Mouse (Mus musculus) bone marrow macrophage, adult 2 months (primary cell): ENCODE results near the gene Rapgef1. TPM values are rescaled to one million over a fixed set of nuclear protein-coding genes. Genes with fewer than 3 reads are reported as not detected.

Experiments used
- H3K27ac ChIP-seq: 2 replicates; pipeline ENCODE4 v1.5.1; 2012; ENCODE audit warnings: low read depth, low read length; ENCODE audit not compliant: insufficient read depth
- H3K4me1 ChIP-seq: 2 replicates; pipeline ENCODE4 v1.6.1; 2012; ENCODE audit warnings: low read length; ENCODE audit not compliant: control insufficient read depth, insufficient read depth
- H3K4me3 ChIP-seq: 2 replicates; pipeline ENCODE4 v1.5.1; 2012; ENCODE audit warnings: mild to moderate bottlenecking, low read length, moderate library complexity; ENCODE audit not compliant: insufficient read depth
- CTCF ChIP-seq: IDR thresholded peaks from 2 replicates; pipeline ENCODE4 v1.5.1; 2012; ENCODE audit warnings: low read depth, mild to moderate bottlenecking, low read length, moderate library complexity
- POLR2A ChIP-seq: IDR thresholded peaks from 2 replicates; pipeline ENCODE4 v1.6.1; 2012; ENCODE audit warnings: mild to moderate bottlenecking, low read depth, low read length, borderline replicate concordance
- polyA plus RNA-seq: library from polyadenylated mRNA; stranded (reverse); fragments of >200 nt; gene quantifications from 2 replicates; pipeline ENCODE4 v1.2.4, GENCODE M21; 2012; ENCODE audit not compliant: missing spikeins, insufficient read depth, insufficient read length

Gene Rapgef1
- polyA plus RNA-seq, 1 experiment, result 23.6 TPM

DNA sequence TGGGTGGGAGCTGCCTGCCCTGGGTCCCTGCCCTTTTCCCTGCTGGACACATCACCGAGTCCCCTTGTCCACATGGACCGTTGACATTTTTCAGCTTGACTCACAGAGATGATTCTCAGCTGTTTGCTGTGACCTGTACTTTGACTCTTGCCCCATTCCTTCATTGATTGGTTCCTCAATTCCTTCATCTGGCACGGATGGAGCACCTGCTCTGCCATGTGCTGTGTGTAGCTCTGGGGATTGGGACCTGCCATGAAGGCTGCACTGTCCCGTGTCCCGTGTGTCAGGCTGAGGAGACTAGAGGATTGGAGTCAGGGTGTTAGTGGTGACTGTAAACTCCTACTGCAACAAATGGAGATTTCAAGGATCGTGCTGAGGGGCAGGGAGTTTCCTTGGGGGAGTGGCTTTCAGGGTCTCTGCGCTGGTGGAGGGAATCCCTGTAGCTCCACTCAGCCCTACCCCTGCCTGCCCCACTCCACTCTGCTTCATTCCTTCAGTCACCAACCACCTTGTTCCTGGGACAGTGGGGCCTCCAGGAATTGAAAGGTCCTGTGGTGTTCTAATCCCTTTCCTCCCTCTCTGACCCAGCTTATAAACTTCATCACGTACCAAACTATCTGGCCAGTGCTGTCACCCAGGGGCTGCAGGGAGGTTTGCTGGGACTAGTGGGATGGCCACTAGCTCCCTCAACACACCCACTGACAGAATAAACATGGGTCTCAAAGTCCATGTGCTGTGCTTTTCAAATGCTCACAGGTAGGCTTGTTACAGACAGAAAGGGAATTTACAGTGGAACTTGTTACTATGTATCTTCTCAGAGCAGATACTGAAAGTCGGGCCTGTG, 3.9 kb downstream of the Rapgef1 start:
- peaks cover 66% of the 10 kb centered on the region for H3K4me1 ChIP-seq
- no peak for TF ChIP-seq POLR2A
- no peak for TF ChIP-seq CTCF
- peak overlapping the region; percentile 94 for H3K27ac ChIP-seq
- H3K4me3 ChIP-seq, result peak overlapping the region; percentile 43

DNA sequence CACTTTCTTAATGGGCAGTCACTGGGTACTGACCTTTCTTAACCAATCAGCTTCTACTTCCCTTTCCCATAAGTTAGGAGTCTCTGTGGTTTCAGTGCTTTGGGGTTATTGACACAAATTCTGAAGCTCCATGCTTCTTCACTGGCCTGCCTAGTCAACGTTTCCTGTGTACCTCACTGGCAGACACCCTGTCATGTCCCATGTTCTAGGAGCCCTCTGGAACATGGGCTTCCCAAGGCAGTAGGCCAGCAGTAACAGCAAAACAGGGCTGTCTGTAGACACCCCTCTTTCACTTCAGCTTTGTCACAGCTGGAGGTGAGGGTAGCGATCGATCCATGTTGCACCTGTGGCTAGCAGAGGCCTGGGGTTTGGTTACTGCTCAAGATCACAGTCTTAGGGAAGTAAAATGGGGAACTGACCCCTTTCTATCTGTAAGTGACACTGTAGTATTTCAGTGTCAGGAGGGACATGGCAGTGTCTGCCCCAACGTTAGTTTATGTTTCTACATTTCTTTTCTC, 4.6 kb downstream of the Rapgef1 start:
- H3K4me1 ChIP-seq, result peaks cover 67% of the 10 kb centered on the region
- peak overlapping the region; percentile 38 for H3K4me3 ChIP-seq
- peak overlapping the region; percentile 94 for H3K27ac ChIP-seq
- TF ChIP-seq POLR2A, result no peak
- TF ChIP-seq CTCF, result no peak

DNA sequence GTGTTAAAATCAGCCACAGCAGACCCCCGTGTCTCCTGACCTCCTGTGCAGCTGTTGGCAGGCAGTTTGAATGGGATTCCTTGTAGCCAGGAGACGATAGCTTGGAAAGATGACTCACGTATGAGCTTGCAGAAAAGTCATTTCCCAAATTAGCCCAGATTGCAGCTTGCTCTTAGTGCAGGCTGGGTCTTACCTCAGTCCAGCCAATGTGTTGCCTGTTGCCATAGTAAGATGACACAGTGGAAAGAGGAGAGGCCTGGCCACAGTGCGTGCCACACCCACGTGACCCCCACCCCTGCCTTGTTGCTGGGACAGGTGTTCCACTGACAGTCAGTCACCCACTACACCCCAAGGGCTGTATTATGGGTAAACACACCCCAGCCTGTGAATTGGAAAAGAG, 5.2 kb downstream of the Rapgef1 start:
- Histone ChIP-seq H3K4me1 (peaks cover 71% of the 10 kb centered on the region), H3K27ac (peak overlapping the region; percentile 94), H3K4me3 (peak overlapping the region; percentile 10; the same call in 1 of the 2 replicates)
- no peak for TF ChIP-seq CTCF

DNA sequence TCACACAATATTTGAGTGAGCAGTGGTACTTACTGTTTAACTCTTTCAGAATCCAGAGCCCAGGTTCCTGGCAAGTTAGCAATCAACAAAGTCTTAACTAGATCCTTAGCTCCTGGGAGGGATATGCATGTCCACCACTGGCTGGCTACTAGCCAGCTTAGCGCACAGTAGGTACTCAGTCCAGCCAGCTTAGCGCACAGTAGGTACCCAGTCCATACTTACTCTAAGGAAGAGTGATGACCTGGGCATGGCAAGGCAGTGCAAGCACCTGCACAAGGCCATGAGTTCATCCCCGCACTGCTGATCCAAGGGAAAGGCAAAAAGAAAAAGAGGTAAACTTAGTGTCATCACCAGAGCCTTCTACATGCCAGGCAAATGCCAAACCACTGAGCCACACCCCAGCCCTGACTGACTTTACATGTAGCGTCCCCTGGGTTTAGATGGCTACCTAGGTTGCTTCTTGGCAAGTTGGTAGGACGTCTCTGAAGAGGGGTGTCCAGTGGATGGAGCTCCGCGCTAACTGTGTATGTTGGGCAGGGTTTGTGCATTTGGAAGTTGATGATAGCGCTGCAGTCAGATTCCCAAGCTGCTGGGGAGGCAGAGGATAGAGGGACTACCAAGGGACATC, 6.2 kb downstream of the Rapgef1 start:
- Histone ChIP-seq H3K4me3 (no peak overlapping the region), H3K4me1 (peaks cover 78% of the 10 kb centered on the region), H3K27ac (no peak overlapping the region)
- TF ChIP-seq POLR2A (no peak), CTCF (no peak)

DNA sequence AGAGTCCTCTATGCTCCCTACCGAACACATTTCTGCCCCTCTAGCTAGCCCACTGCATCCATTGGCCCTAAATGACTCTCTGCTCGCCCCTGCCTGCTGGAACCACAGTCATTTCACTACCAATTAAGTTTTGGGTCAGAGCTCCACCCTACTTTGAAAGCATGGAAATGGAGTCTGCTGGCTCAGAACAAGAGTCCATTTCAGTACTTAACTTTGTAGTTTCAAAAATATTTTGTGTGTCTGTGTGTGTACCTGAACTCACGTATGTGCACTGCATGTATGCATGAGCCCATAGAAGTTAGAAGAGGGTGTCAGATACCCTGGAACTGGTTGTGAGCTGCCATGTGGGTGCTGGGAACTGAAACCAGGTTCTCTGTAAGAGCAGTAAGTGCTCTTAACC, 7.8 kb downstream of the Rapgef1 start:
- TF ChIP-seq POLR2A (no peak), CTCF (no peak)
- Histone ChIP-seq H3K4me3 (no peak overlapping the region), H3K4me1 (peaks cover 77% of the 10 kb centered on the region), H3K27ac (no peak overlapping the region)

DNA sequence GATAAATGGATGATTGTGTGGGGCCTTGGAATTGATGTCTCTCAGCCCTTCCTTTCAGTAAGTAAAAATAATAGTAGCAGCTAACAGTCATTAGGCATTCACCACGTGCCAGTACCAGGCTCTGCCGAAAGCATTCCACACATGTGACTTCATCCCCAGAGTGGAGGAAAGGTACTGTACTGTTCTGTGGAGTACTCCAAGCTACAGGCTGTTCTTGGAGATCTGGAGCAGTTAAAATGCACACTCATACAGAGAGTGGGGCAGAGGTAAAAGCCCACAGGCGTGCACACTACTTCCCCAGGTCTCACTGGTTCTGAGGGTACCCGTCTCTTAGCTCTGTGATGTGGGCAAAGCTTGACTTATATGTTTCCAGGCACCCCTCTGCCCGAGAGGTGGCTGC, 8.7 kb downstream of the Rapgef1 start:
- TF ChIP-seq POLR2A (no peak), CTCF (no peak)
- Histone ChIP-seq H3K27ac (no peak overlapping the region), H3K4me1 (peaks cover 77% of the 10 kb centered on the region)

DNA sequence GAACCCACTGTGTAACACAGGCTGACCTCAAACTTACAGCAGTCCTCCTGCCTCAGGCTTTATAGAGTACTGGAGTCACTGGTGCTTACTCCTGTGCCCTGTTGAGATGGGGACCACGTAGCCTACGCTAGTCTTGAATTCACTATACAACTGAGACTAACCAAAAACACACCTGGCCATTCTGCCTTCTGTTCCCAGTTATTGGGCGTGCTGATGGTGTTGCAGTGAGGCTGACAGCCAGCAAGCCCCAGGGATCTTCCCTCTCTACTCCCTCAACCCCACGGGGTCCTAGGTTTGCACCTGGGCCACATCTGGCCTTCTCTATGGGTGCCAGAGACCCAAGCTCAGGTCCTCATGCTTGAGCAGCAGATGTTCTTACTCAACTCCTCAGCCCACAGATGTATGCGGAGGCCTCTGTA, 9.3 kb downstream of the Rapgef1 start:
- H3K27ac ChIP-seq, result no peak overlapping the region
- TF ChIP-seq CTCF, result no peak
- no peak for TF ChIP-seq POLR2A

More for the DNA sequence above, 8.7 kb downstream of the Rapgef1 start:
- H3K4me3 ChIP-seq, result no peak overlapping the region

DNA sequence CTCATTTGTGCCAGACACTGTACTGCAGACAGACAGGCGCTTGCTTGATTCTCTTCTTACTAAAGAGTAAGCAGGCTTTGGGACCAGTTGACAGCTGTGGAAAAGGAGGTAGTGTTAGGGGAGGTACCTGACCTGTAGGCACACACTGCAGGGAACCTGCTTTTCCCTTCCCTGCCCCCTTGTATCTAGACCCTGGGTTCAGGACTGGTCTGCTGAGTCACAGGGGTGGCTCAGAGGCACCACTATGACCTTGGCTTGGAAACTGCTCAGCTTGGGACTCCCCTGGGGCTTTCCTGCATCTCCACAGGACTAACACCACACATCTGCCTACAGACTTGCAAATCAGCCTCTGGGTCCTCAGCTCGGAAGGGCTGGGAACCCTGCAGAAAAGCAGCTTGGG, 9.8 kb downstream of the Rapgef1 start:
- no peak overlapping the region for H3K27ac ChIP-seq
- peaks cover 81% of the 10 kb centered on the region for H3K4me1 ChIP-seq
- TF ChIP-seq CTCF (no peak), POLR2A (no peak)
- H3K4me3 ChIP-seq, result no peak overlapping the region

More for the DNA sequence above, 9.3 kb downstream of the Rapgef1 start:
- Histone ChIP-seq H3K4me1 (peaks cover 77% of the 10 kb centered on the region), H3K4me3 (no peak overlapping the region)

DNA sequence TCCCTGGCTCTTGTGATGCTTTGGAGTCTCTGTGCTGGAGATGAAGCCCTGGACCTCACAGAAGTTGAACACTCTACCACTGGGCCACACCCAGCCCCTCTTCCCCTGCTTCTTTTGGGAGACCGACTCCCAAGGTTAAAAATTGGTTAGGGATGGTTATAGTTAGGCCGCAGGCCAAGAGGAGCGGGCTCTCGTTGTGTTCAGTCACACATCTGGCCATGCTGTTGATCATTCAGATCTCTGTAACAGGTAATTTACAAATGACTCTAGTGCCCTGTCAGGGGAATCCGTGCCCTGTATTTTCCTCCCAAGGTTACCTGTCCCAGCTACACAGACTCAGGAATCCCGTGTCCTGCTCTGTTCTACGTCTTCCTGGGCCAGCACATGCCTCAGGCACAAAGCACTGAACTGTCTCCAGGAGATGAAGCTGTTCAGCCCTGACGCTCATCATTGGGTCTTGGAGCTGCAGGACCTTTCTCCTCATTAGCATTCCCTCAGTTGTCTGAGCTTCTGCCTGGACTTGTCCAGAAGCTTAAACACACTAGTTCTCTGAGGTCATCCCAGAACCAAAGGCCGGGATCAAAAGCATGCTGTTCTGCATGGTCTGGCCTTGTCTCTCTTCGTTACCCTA, 10.7 kb downstream of the Rapgef1 start:
- H3K4me1 ChIP-seq, result peaks cover 80% of the 10 kb centered on the region
- TF ChIP-seq CTCF (no peak), POLR2A (no peak)
- no peak overlapping the region for H3K4me3 ChIP-seq
- no peak overlapping the region for H3K27ac ChIP-seq
